Mouse (Mus musculus) liver, embryonic 14.5 days (tissue): ENCODE results near the gene Ubr4. TPM values are rescaled to one million over a fixed set of nuclear protein-coding genes. Genes with fewer than 3 reads are reported as not detected.

Experiments used
- ATAC-seq: fragments of 200-750 bp; cut with Nextera tagmentation; 2 replicates; pipeline ENCODE4 v1.8.0; 2017; ENCODE audit warnings: moderate number of reproducible peaks, mild to moderate bottlenecking, moderate library complexity; ENCODE audit not compliant: insufficient read depth
- DNase-seq, 3 experiments: peaks; one replicate each; pipeline ENCODE4 v3.0.0-alpha.2; 2012 to 2013; ENCODE audit warnings: low read depth in 3 of 3, low spot score in 3 of 3
- H3K27ac ChIP-seq: fragments of 300-500 bp; sonication (generic); 2 replicates; pipeline ENCODE4 v1.5.1; 2014; ENCODE audit warnings: moderate library complexity, mild to moderate bottlenecking, control low read depth, inconsistent platforms
- H3K27me3 ChIP-seq: fragments of 300-500 bp; sonication (generic); 2 replicates; pipeline ENCODE4 v1.6.1; 2014; ENCODE audit warnings: mild to moderate bottlenecking, low read length, moderate library complexity; ENCODE audit not compliant: control insufficient read depth, insufficient read depth
- H3K36me3 ChIP-seq: fragments of 300-500 bp; sonication (generic); replicated peaks from 2 replicates; pipeline ENCODE4 v1.6.1; 2014; ENCODE audit warnings: low read depth; ENCODE audit not compliant: control insufficient read depth, insufficient read depth
- H3K4me1 ChIP-seq, 2 experiments: fragments of 200-500 bp in 1 of 2; fragments of 300-500 bp in 1 of 2; sonication (generic) in 1 of 2; replicated peaks; 2 replicates each; pipeline ENCODE4 v1.6.1; 2012 to 2014; ENCODE audit warnings: antibody characterized with exemption in 1 of 2, inconsistent platforms in 1 of 2, low read length in 1 of 2; ENCODE audit not compliant: control insufficient read depth in 2 of 2, insufficient read depth in 2 of 2
- H3K4me2 ChIP-seq: fragments of 300-500 bp; sonication (generic); 2 replicates; pipeline ENCODE4 v1.6.1; 2014; ENCODE audit warnings: low read depth, mild to moderate bottlenecking, control low read depth, moderate library complexity
- H3K4me3 ChIP-seq, 2 experiments: fragments of 200-500 bp in 1 of 2; fragments of 300-500 bp in 1 of 2; sonication (generic) in 1 of 2; 2 replicates each; pipeline ENCODE4 v1.5.1; 2012 to 2014; ENCODE audit warnings: low read depth in 2 of 2, low read length in 2 of 2, mild to moderate bottlenecking in 2 of 2, control low read depth in 1 of 2, inconsistent platforms in 1 of 2, moderate library complexity in 1 of 2; ENCODE audit not compliant: insufficient read depth in 1 of 2
- H3K9ac ChIP-seq: fragments of 300-500 bp; sonication (generic); replicated peaks from 2 replicates; pipeline ENCODE4 v1.6.1; 2014; ENCODE audit warnings: mild to moderate bottlenecking, control low read depth, moderate library complexity
- H3K9me3 ChIP-seq: fragments of 300-500 bp; sonication (generic); 2 replicates; pipeline ENCODE4 v1.6.1; 2016; ENCODE audit warnings: low read length, mixed read lengths; ENCODE audit not compliant: control insufficient read depth
- CTCF ChIP-seq: IDR thresholded peaks from 2 replicates; pipeline ENCODE4 v1.5.1; 2016; ENCODE audit warnings: antibody characterized with exemption, low read depth, control low read depth
- EP300 ChIP-seq: IDR thresholded peaks from 2 replicates; pipeline ENCODE4 v1.6.1; 2016; ENCODE audit warnings: antibody characterized with exemption, low read depth
- WGBS: fragments of 180-500 bp; shearing (Covaris S2); extraction: QIAGEN DNeasy Blood & Tissue Kit; methylation state at CpG from one replicate; pipeline ENCODE4 v1.1.7; 2014; ENCODE audit not compliant: insufficient replicate concordance; 5-methylcytosine and 5-hydroxymethylcytosine counted together
- polyA plus RNA-seq, 2 experiments: library from polyadenylated mRNA; depleted of rRNA in 1 of 2; stranded (reverse) in 1 of 2; unstranded in 1 of 2; fragments of >200 nt; fragmentation: Nextera tagmentation in 1 of 2; extraction: Ambion mirVana in 1 of 2; gene quantifications; 2 replicates each; pipeline versions ENCODE4 v1.2.1 to v1.2.3; 2012 to 2014

Ubr4 gene
- polyA plus RNA-seq, 2 experiments = 34.0 to 55.5 TPM

DNA sequence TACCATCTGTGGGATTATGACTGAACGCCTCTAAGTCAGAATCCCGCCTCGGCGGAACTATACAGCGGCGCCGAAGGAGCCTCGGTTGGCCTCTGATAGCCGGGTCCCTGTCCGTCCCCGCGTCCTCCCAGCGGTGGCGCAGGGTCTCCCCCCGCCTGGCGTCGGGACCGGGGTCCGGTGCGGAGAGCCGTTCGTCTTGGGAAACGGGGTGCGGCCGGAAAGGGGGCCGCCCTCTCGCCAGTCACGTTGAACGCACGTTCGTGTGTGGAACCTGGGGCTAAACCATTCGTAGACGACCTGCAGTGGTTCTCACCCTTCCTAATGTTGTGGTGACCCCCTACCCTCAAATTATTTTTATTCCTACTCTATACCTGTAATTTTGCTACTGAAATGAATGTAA lies 14.3 kb upstream of the Ubr4 start:
- Histone ChIP-seq H3K9me3 (no peaks in the 10 kb centered on the region), H3K9ac (no peak overlapping the region), H3K36me3 (no peaks in the 10 kb centered on the region), H3K27me3 (no peaks in the 10 kb centered on the region), H3K4me1 (peaks cover 20 to 32% of the 10 kb centered on the region in 2 experiments), H3K27ac (no peak overlapping the region), H3K4me3 (no peak overlapping the region), H3K4me2 (peak overlapping the region; percentile 44)
- DNase-seq = no peak
- no peak for ATAC-seq
- WGBS = 50% methylated on average over 33 of the region's 33 CpGs
- TF ChIP-seq EP300 (no peak), CTCF (no peak)

DNA sequence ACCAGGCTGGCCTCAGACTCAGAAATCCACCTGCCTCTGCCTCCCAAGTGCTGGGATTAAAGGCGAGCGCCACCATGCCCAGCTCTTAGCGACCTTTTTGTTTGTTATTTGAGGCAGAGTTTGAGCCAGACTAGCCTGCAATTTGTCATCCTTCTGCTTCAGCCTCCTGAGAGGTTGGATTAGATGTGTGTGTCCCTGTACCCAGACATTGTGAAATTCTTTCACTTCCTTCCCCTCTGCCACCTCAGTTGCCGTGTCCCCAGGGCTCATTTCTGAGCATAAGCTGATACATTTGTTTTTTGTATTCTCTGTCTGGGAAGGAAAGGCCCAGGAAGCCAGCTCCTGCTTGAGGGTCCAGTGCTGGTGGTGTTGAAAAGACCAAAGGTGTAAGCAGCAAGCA lies 11.6 kb upstream of the Ubr4 start:
- no peak overlapping the region for H3K9ac ChIP-seq
- ATAC-seq (no peak), DNase-seq (no peak)
- TF ChIP-seq CTCF = no peak
- TF ChIP-seq EP300 = no peak
- 0 out of 2 replicates have a peak, but pooled peaks cover 3% of the 10 kb centered on the region for H3K36me3 ChIP-seq
- peaks cover under 1 to 16% of the 10 kb centered on the region in 2 experiments; a peak in 3 of 4 replicates for H3K4me1 ChIP-seq
- H3K27ac ChIP-seq = no peak overlapping the region
- H3K4me2 ChIP-seq = no peak overlapping the region
- no peaks in the 10 kb centered on the region for H3K27me3 ChIP-seq
- 47% methylated on average over 4 of the region's 4 CpGs for WGBS
- no peaks in the 10 kb centered on the region for H3K9me3 ChIP-seq
- H3K4me3 ChIP-seq = no peak overlapping the region

DNA sequence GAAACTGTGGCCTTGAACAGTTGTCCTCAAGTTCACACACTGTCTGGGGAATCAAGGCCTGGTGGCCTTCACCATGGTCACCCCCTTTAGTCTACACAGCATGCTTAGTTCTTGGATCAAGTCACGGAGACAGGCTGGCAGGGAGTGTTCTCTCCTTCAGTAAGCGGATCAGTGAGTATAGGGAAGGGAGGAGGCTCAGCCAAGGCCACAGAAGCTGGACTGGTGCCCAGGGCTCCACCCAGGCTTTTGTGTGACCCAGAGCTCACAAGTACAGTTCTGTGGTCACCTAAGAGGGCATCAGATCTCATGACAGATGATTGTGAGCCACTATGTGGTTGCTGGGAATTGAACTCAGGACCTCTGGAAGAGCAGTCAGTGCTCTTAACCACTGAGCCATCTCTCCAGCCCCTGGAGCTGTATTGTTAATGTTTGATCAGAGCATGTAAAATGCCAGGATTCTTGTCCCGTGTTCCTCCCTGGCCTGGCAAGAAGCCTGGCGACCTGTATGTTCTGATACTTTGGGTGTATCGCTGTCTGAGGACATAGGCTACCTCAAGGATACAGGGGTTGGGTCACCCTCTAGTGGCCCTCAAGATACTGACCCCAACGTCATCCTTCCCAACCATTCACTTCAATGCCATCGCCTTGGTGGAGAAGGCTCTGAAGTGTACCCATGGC lies 10.7 kb upstream of the Ubr4 start:
- H3K36me3 ChIP-seq = peaks cover 9% of the 10 kb centered on the region
- no peak for TF ChIP-seq CTCF
- no peak for TF ChIP-seq EP300
- peaks cover 0 to 9% of the 10 kb centered on the region in 2 experiments; a peak in 2 of 4 replicates for H3K4me1 ChIP-seq
- H3K4me2 ChIP-seq = no peak overlapping the region
- no peaks in the 10 kb centered on the region for H3K27me3 ChIP-seq
- ATAC-seq (no peak), DNase-seq (no peak)
- no peak overlapping the region for H3K27ac ChIP-seq
- H3K9me3 ChIP-seq = no peaks in the 10 kb centered on the region
- H3K9ac ChIP-seq = no peak overlapping the region
- 70% methylated on average over 7 of the region's 7 CpGs for WGBS
- no peak overlapping the region for H3K4me3 ChIP-seq

DNA sequence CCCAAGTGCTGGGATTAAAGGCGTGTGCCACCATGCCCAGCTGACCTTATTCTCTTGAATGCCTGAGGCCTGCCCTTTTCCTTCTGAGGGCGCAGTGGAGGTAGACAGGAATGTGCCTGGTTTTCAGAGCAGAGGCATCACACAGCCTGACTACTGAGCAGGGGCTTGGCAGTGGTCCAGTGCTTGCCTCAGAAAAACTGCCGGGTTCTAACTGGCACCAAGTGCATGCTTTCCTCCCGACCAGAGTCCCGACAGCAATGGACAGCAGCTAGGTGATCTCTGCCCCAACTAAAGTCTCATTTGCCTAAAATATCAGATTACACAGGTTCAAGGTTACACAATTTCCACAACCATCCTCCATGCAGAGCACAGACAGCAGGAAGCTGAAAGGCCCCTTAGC lies 8.7 kb upstream of the Ubr4 start:
- no peak for ATAC-seq
- H3K9me3 ChIP-seq = no peaks in the 10 kb centered on the region
- H3K9ac ChIP-seq = no peak overlapping the region
- TF ChIP-seq CTCF (no peak), EP300 (no peak)
- H3K27me3 ChIP-seq = no peaks in the 10 kb centered on the region
- 68% methylated on average over 5 of the region's 5 CpGs for WGBS
- no peak for DNase-seq
- H3K4me2 ChIP-seq = no peak overlapping the region
- peaks cover 24% of the 10 kb centered on the region for H3K36me3 ChIP-seq
- no peak overlapping the region for H3K4me3 ChIP-seq
- peaks cover 0 to 2% of the 10 kb centered on the region in 2 experiments; a peak in 1 of 4 replicates for H3K4me1 ChIP-seq
- H3K27ac ChIP-seq = no peak overlapping the region

DNA sequence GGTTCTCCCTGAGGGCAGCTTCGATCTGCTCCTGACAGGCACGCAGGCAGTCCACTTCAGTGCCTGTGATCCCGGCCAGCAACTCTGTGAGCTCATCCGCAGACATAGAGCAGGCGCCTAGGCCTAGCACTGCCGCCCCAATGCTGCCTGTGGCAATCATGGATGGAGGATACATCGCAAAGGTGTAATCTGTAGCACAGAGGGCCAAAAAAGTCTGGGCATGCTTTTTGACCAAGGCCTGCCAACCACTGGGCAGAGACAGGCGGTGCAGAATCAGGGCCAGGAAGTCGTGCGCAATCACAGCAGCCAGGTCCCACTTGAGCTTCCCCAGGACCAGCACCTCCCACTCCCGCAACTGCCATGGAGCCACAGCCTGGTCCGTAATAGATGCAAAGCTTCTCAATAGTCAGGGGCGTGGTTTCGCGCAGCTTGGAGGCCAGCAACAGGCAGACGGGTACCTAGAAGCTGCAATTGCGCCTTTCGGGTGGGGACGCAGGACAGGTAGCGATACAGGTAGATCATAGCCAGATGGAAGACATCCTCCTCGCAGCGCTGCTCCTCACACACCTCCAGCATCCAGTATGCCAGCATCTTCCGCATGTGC lies 6.9 kb upstream of the Ubr4 start:
- Histone ChIP-seq H3K9me3 (no peaks in the 10 kb centered on the region), H3K4me2 (no peak overlapping the region), H3K36me3 (peaks cover 35% of the 10 kb centered on the region), H3K9ac (no peak overlapping the region), H3K4me3 (no peak overlapping the region), H3K4me1 (peaks cover 0 to 4% of the 10 kb centered on the region in 2 experiments; a peak in 2 of 4 replicates), H3K27ac (no peak overlapping the region), H3K27me3 (no peaks in the 10 kb centered on the region)
- no peak; the same call in 1 of the 2 replicates for ATAC-seq
- no peak for DNase-seq
- TF ChIP-seq EP300 = no peak
- 83% methylated on average over 23 of the region's 23 CpGs for WGBS
